Mouse (Mus musculus) limb, embryonic 11.5 days (tissue): ENCODE data around the gene Mapt. TPM values are rescaled to one million over a fixed set of nuclear protein-coding genes. Genes with fewer than 3 reads are reported as not detected.
"Not testable (repeated sequence)": the region's sequence is repeated elsewhere in the genome, so short reads cannot be mapped to it uniquely, and the experiment has no call there.

Experiments
- ATAC-seq: fragments of 200-750 bp; cut with Nextera tagmentation; 2 replicates; pipeline ENCODE4 v1.8.0; 2017; ENCODE audit warnings: low read depth; ENCODE audit not compliant: insufficient number of reproducible peaks, low FRiP score, low TSS enrichment
- DNase-seq: peaks from one replicate; pipeline ENCODE4 v3.0.0-alpha.2; 2015; ENCODE audit warnings: low spot score
- H3K27ac ChIP-seq: fragments of 300-500 bp; sonication (generic); replicated peaks from 2 replicates; pipeline ENCODE4 v1.5.1; 2014; ENCODE audit warnings: low read depth, mild to moderate bottlenecking, low read length
- H3K27me3 ChIP-seq: fragments of 300-500 bp; sonication (generic); 2 replicates; pipeline ENCODE4 v1.6.1; 2014; ENCODE audit warnings: mild to moderate bottlenecking, low read length, mixed read lengths; ENCODE audit not compliant: control insufficient read depth, insufficient read depth
- H3K36me3 ChIP-seq: fragments of 300-500 bp; sonication (generic); 2 replicates; pipeline ENCODE4 v1.6.1; 2014; ENCODE audit warnings: mild to moderate bottlenecking, low read length, moderate library complexity, mixed read lengths; ENCODE audit not compliant: control insufficient read depth, insufficient read depth
- H3K4me1 ChIP-seq: fragments of 300-500 bp; sonication (generic); 2 replicates; pipeline ENCODE4 v1.6.1; 2014; ENCODE audit warnings: low read length, mixed read lengths; ENCODE audit not compliant: control insufficient read depth, insufficient read depth
- H3K4me2 ChIP-seq: fragments of 300-500 bp; sonication (generic); 2 replicates; pipeline ENCODE4 v1.6.1; 2014; ENCODE audit warnings: low read depth, mild to moderate bottlenecking, moderate library complexity; ENCODE audit not compliant: severe bottlenecking
- H3K4me3 ChIP-seq: fragments of 300-500 bp; sonication (generic); 2 replicates; pipeline ENCODE4 v1.5.1; 2014; ENCODE audit warnings: low read depth, low read length
- H3K9ac ChIP-seq: fragments of 300-500 bp; sonication (generic); 2 replicates; pipeline ENCODE4 v1.6.1; 2014; ENCODE audit warnings: mild to moderate bottlenecking, low read length
- H3K9me3 ChIP-seq: fragments of 300-500 bp; sonication (generic); 2 replicates; pipeline ENCODE4 v1.6.1; 2016; ENCODE audit warnings: low read length; ENCODE audit not compliant: control insufficient read depth
- WGBS: fragments of 180-500 bp; shearing (Covaris S2); extraction: QIAGEN DNeasy Blood & Tissue Kit; methylation state at CpG from one replicate; pipeline ENCODE4 v1.1.7; 2014; 5-methylcytosine and 5-hydroxymethylcytosine counted together
- polyA plus RNA-seq: library from polyadenylated mRNA; unstranded; fragments of >200 nt; fragmentation: Nextera tagmentation; extraction: Ambion mirVana; gene quantifications from 2 replicates; pipeline ENCODE4 v1.2.1, GENCODE M21; 2014

Gene Mapt
- polyA plus RNA-seq, 1 experiment from 2014 or later: 1.1 TPM

GRCm38 (mm10) chr11:104237226-104237625, 6.0 kb downstream of the Mapt start:
- H3K4me1 ChIP-seq: peaks cover 1% of the 10 kb centered on the region
- H3K4me3 ChIP-seq: no peak overlapping the region
- H3K36me3 ChIP-seq: no peaks in the 10 kb centered on the region
- H3K9me3 ChIP-seq: no peaks in the 10 kb centered on the region
- 70% methylated on average over 7 of the region's 7 CpGs for WGBS
- ATAC-seq: no peak
- H3K9ac ChIP-seq: no peak overlapping the region
- peaks cover 32% of the 10 kb centered on the region for H3K27me3 ChIP-seq
- H3K4me2 ChIP-seq: no peak overlapping the region
- H3K27ac ChIP-seq: no peak overlapping the region
- no peak for DNase-seq

GRCm38 (mm10) chr11:104237958-104238747, 7.0 kb downstream of the Mapt start:
- H3K27me3 ChIP-seq: peaks cover 23% of the 10 kb centered on the region
- 58% methylated on average over 13 of the region's 13 CpGs for WGBS
- ATAC-seq (no peak), DNase-seq (no peak)
- H3K4me1 ChIP-seq: no peaks in the 10 kb centered on the region
- no peaks in the 10 kb centered on the region for H3K36me3 ChIP-seq
- H3K4me2 ChIP-seq: no peak overlapping the region
- H3K9me3 ChIP-seq: no peaks in the 10 kb centered on the region
- H3K4me3 ChIP-seq: no peak overlapping the region
- H3K27ac ChIP-seq: no peak overlapping the region
- no peak overlapping the region for H3K9ac ChIP-seq

- DNase-seq, H3K27ac ChIP-seq, H3K27me3 ChIP-seq, H3K9me3 ChIP-seq, H3K36me3 ChIP-seq, H3K4me3 ChIP-seq, H3K4me1 ChIP-seq, ATAC-seq, H3K9ac ChIP-seq, H3K4me2 ChIP-seq: not testable (repeated sequence)
- WGBS: 74% methylated on average over 6 of the region's 6 CpGs
Observed at GRCm38 (mm10) chr11:104245478-104245877, 14.3 kb downstream of the Mapt start.

- Histone ChIP-seq H3K4me1 (no peaks in the 10 kb centered on the region), H3K4me2 (no peak overlapping the region), H3K36me3 (no peaks in the 10 kb centered on the region), H3K27me3 (no peaks in the 10 kb centered on the region), H3K27ac (no peak overlapping the region), H3K4me3 (no peak overlapping the region), H3K9me3 (no peaks in the 10 kb centered on the region), H3K9ac (no peak overlapping the region)
- DNase-seq (no peak), ATAC-seq (no peak)
- WGBS: 18% methylated on average over 6 of the region's 6 CpGs
Observed at GRCm38 (mm10) chr11:104246171-104246694, 15.0 kb downstream of the Mapt start.

- Histone ChIP-seq H3K9ac (no peak overlapping the region), H3K4me1 (no peaks in the 10 kb centered on the region), H3K27me3 (no peaks in the 10 kb centered on the region), H3K27ac (no peak overlapping the region), H3K4me3 (no peak overlapping the region), H3K4me2 (no peak overlapping the region), H3K9me3 (no peaks in the 10 kb centered on the region), H3K36me3 (no peaks in the 10 kb centered on the region)
- WGBS: 73% methylated on average over 6 of the region's 6 CpGs
- ATAC-seq (no peak), DNase-seq (no peak)
Observed at GRCm38 (mm10) chr11:104247141-104247717, 16.0 kb downstream of the Mapt start.

GRCm38 (mm10) chr11:104249420-104249819, 18.2 kb downstream of the Mapt start:
- no peaks in the 10 kb centered on the region for H3K9me3 ChIP-seq
- no peaks in the 10 kb centered on the region for H3K36me3 ChIP-seq
- WGBS: 75% methylated on average over 8 of the region's 8 CpGs
- H3K27me3 ChIP-seq: no peaks in the 10 kb centered on the region
- no peak overlapping the region for H3K9ac ChIP-seq
- H3K4me2 ChIP-seq: no peak overlapping the region
- H3K27ac ChIP-seq: no peak overlapping the region
- no peak overlapping the region for H3K4me3 ChIP-seq
- ATAC-seq (no peak), DNase-seq (no peak)
- H3K4me1 ChIP-seq: no peaks in the 10 kb centered on the region

- Histone ChIP-seq H3K4me3 (no peak overlapping the region), H3K36me3 (no peaks in the 10 kb centered on the region), H3K4me2 (no peak overlapping the region), H3K27ac (no peak overlapping the region), H3K9ac (no peak overlapping the region), H3K4me1 (no peaks in the 10 kb centered on the region), H3K9me3 (no peaks in the 10 kb centered on the region), H3K27me3 (no peaks in the 10 kb centered on the region)
- WGBS: 67% methylated on average over 6 of the region's 6 CpGs
- ATAC-seq (no peak), DNase-seq (no peak)
Observed at GRCm38 (mm10) chr11:104251121-104251520, 19.9 kb downstream of the Mapt start.

- Histone ChIP-seq H3K9me3 (no peaks in the 10 kb centered on the region), H3K36me3 (no peaks in the 10 kb centered on the region), H3K27me3 (no peaks in the 10 kb centered on the region), H3K9ac (no peak overlapping the region), H3K4me2 (no peak overlapping the region), H3K27ac (no peak overlapping the region), H3K4me1 (no peaks in the 10 kb centered on the region), H3K4me3 (no peak overlapping the region)
- no peak for ATAC-seq
- WGBS: 74% methylated on average over 3 of the region's 3 CpGs
- no peak for DNase-seq
Observed at GRCm38 (mm10) chr11:104252094-104252493, 20.9 kb downstream of the Mapt start.
